Mouse (Mus musculus): Measurements from ENCODE around the gene Slc35f1. TPM values are rescaled to one million over a fixed set of nuclear protein-coding genes. Genes with fewer than 3 reads are reported as not detected.

Slc35f1 gene
- total and polyA plus RNA-seq, 3 experiments: not detected

GRCm38 (mm10) chr10:53045931-53046330, 355.6 kb downstream of the Slc35f1 start (continued):
- TF ChIP-seq USF1 (IDR thresholded peaks at IDR 0.05; ENCODE audit: low read depth, low read length): no peak

GRCm38 (mm10) chr10:53052521-53052920, 362.2 kb downstream of the Slc35f1 start:
- Histone ChIP-seq H3K9me3 (replicated peaks; ENCODE audit: insufficient read depth, low read length) (no peaks in the 10 kb centered on the region), H3K79me2 (ENCODE audit: control insufficient read depth, insufficient read depth, low read length, poor library complexity) (no peaks in the 10 kb centered on the region), H3K9ac (ENCODE audit: control insufficient read depth, low read depth, low read length, poor library complexity, severe bottlenecking) (no peak overlapping the region), H3K36me3 (ENCODE audit: control insufficient read depth in 1 of 2, insufficient read depth in 2 of 2, low read length in 2 of 2) (no peaks in the 10 kb centered on the region), H3K4me1 (ENCODE audit: control insufficient read depth in 1 of 2, insufficient read depth in 2 of 2, low read length in 2 of 2) (no peaks in the 10 kb centered on the region), H3K27me3 (ENCODE audit: control insufficient read depth in 1 of 2, insufficient read depth in 2 of 2, low read length in 2 of 2) (no peaks in the 10 kb centered on the region), H3K4me3 (ENCODE audit: control insufficient read depth in 1 of 2, insufficient read depth in 1 of 2, low read depth in 2 of 2, low read length in 2 of 2) (no peak overlapping the region), H3K27ac (ENCODE audit: control insufficient read depth, low read depth, low read length) (no peak overlapping the region)
- no peak for DNase-seq (ENCODE audit: low read depth, low spot score)
- TF ChIP-seq RAD21 (IDR thresholded peaks at IDR 0.05; ENCODE audit: low read depth, low read length): no peak
- TF ChIP-seq KAT2A (conservative IDR thresholded peaks at IDR 0.05; ENCODE audit: low read depth, low read length): no peak
- TF ChIP-seq GABPA (IDR thresholded peaks at IDR 0.05; ENCODE audit: low read depth, low read length): no peak
- no peak for TF ChIP-seq EP300 (IDR thresholded peaks at IDR 0.05; ENCODE audit: low read depth in 1 of 2, low read length in 2 of 2)
- no peak for TF ChIP-seq SMC3 (IDR thresholded peaks at IDR 0.05; ENCODE audit: low read depth, low read length)
- TF ChIP-seq GATA1 (IDR thresholded peaks at IDR 0.05; ENCODE audit: low read depth, low read length): no peak
- no peak for TF ChIP-seq MXI1 (IDR thresholded peaks at IDR 0.05; ENCODE audit: low read depth, low read length)
- TF ChIP-seq ELF1 (IDR thresholded peaks at IDR 0.05; ENCODE audit: low read depth, low read length): no peak
- TF ChIP-seq E2F4 (IDR thresholded peaks at IDR 0.05; ENCODE audit: borderline replicate concordance, low read depth, low read length): no peak
- TF ChIP-seq HCFC1 (IDR thresholded peaks at IDR 0.05; ENCODE audit: low read depth, low read length): no peak
- TF ChIP-seq ZC3H11A (IDR thresholded peaks at IDR 0.05; ENCODE audit: low read depth, low read length): no peak
- TF ChIP-seq RCOR1 (IDR thresholded peaks at IDR 0.05; ENCODE audit: low read depth, low read length): no peak
- no peak for TF ChIP-seq CHD1 (IDR thresholded peaks at IDR 0.05; ENCODE audit: low read depth, low read length)

- no peak for TF ChIP-seq GABPA (IDR thresholded peaks at IDR 0.05; ENCODE audit: low read depth, low read length)
- no peak for TF ChIP-seq POLR2AphosphoS5 (IDR thresholded peaks at IDR 0.05; ENCODE audit: borderline replicate concordance, low read depth, low read length)
- TF ChIP-seq MYB (IDR thresholded peaks at IDR 0.05; ENCODE audit: low read depth, low read length): no peak
- no peak for TF ChIP-seq HCFC1 (IDR thresholded peaks at IDR 0.05; ENCODE audit: low read depth, low read length)
- no peak for TF ChIP-seq CHD1 (IDR thresholded peaks at IDR 0.05; ENCODE audit: low read depth, low read length)
- no peak for TF ChIP-seq ETS1 (IDR thresholded peaks at IDR 0.05; ENCODE audit: low read depth, low read length)
- no peak for TF ChIP-seq RAD21 (IDR thresholded peaks at IDR 0.05; ENCODE audit: low read depth, low read length)
- no peak for TF ChIP-seq MAX (IDR thresholded peaks at IDR 0.05; ENCODE audit: low read length)
Observed at GRCm38 (mm10) chr10:53060745-53061144, 370.4 kb downstream of the Slc35f1 start.

More at GRCm38 (mm10) chr10:53060745-53061144, 370.4 kb downstream of the Slc35f1 start:
- Histone ChIP-seq H3K79me2 (ENCODE audit: control insufficient read depth, insufficient read depth, low read length, poor library complexity) (no peaks in the 10 kb centered on the region), H3K9me3 (replicated peaks; ENCODE audit: insufficient read depth, low read length) (no peaks in the 10 kb centered on the region), H3K27ac (ENCODE audit: control insufficient read depth, low read depth, low read length) (no peak overlapping the region), H3K36me3 (ENCODE audit: control insufficient read depth in 1 of 2, insufficient read depth in 2 of 2, low read length in 2 of 2) (no peaks in the 10 kb centered on the region), H3K4me1 (ENCODE audit: control insufficient read depth in 1 of 2, insufficient read depth in 2 of 2, low read length in 2 of 2) (no peaks in the 10 kb centered on the region), H3K4me3 (ENCODE audit: control insufficient read depth in 1 of 2, insufficient read depth in 1 of 2, low read depth in 2 of 2, low read length in 2 of 2) (no peak overlapping the region), H3K9ac (ENCODE audit: control insufficient read depth, low read depth, low read length, poor library complexity, severe bottlenecking) (no peak overlapping the region), H3K27me3 (ENCODE audit: control insufficient read depth in 1 of 2, insufficient read depth in 2 of 2, low read length in 2 of 2) (no peaks in the 10 kb centered on the region)
- DNase-seq (ENCODE audit: low read depth, low spot score): no peak

Measured in MEL (cell line).